Mouse (Mus musculus) midbrain, embryonic 15.5 days (tissue): ENCODE results near the gene Abhd17a. TPM values are rescaled to one million over a fixed set of nuclear protein-coding genes. Genes with fewer than 3 reads are reported as not detected.

Experiments used
- ATAC-seq: fragments of 200-750 bp; cut with Nextera tagmentation; replicated peaks from 2 replicates; pipeline ENCODE4 v1.8.0; 2017; ENCODE audit warnings: moderate TSS enrichment
- H3K27ac ChIP-seq: fragments of 300-500 bp; sonication (generic); 2 replicates; pipeline ENCODE4 v1.5.1; 2015; ENCODE audit warnings: mild to moderate bottlenecking, inconsistent platforms
- H3K27me3 ChIP-seq: fragments of 300-500 bp; sonication (generic); replicated peaks from 2 replicates; pipeline ENCODE4 v1.6.1; 2015; ENCODE audit warnings: inconsistent platforms
- H3K36me3 ChIP-seq: fragments of 300-500 bp; sonication (generic); replicated peaks from 2 replicates; pipeline ENCODE4 v1.6.1; 2015; ENCODE audit warnings: inconsistent platforms
- H3K4me1 ChIP-seq: fragments of 300-500 bp; sonication (generic); 2 replicates; pipeline ENCODE4 v1.6.1; 2015; ENCODE audit warnings: inconsistent platforms
- H3K4me2 ChIP-seq: fragments of 300-500 bp; sonication (generic); 2 replicates; pipeline ENCODE4 v1.6.1; 2015; ENCODE audit warnings: inconsistent platforms, mild to moderate bottlenecking, moderate library complexity
- H3K4me3 ChIP-seq: fragments of 300-500 bp; sonication (generic); 2 replicates; pipeline ENCODE4 v1.5.1; 2015; ENCODE audit warnings: mild to moderate bottlenecking, inconsistent platforms
- H3K9ac ChIP-seq: fragments of 300-500 bp; sonication (generic); 2 replicates; pipeline ENCODE4 v1.6.1; 2015; ENCODE audit warnings: mild to moderate bottlenecking, inconsistent platforms
- H3K9me3 ChIP-seq: fragments of 300-500 bp; sonication (generic); 2 replicates; pipeline ENCODE4 v1.6.1; 2016; ENCODE audit warnings: inconsistent platforms
- WGBS: fragments of 180-500 bp; shearing (Covaris S2); methylation state at CpG from one replicate; pipeline ENCODE4 v1.1.7; 2015; ENCODE audit warnings: mixed read lengths; 5-methylcytosine and 5-hydroxymethylcytosine counted together
- polyA plus RNA-seq: library from polyadenylated mRNA; unstranded; fragments of >200 nt; fragmentation: Nextera tagmentation; extraction: Ambion mirVana; gene quantifications from 2 replicates; pipeline ENCODE4 v1.2.1, GENCODE M21; 2015

Gene Abhd17a
- polyA plus RNA-seq, 1 experiment from 2014 or later: 126 TPM

DNA sequence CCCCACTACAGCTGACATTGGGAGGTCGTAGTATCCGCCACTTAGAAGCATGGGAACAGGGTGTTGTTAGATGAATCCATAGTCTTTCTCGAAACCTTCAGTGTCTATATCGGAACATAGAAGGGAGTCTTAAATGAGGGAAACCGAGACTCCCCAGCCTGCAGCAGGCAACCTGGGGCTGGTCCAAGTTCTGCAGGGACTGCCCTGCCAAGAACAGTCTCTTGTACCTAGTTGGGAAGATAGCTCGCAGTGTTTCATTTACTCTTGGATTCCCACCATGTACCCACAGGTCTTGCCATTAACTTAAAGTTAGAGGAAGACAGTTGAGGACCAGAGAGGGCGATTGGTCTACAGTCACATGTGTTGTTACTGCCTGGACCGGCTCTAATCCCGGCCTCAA is 30.2 kb upstream of the Abhd17a start:
- 84% methylated on average over 9 of the region's 9 CpGs for WGBS
- H3K27ac ChIP-seq: no peak overlapping the region
- H3K27me3 ChIP-seq: no peaks in the 10 kb centered on the region
- ATAC-seq: no peak
- H3K36me3 ChIP-seq: peaks cover 7% of the 10 kb centered on the region; the same call in 1 of the 2 replicates
- H3K4me3 ChIP-seq: no peak overlapping the region
- no peaks in the 10 kb centered on the region for H3K9me3 ChIP-seq
- H3K4me1 ChIP-seq: peaks cover 31% of the 10 kb centered on the region
- no peak overlapping the region for H3K9ac ChIP-seq
- no peak overlapping the region for H3K4me2 ChIP-seq

DNA sequence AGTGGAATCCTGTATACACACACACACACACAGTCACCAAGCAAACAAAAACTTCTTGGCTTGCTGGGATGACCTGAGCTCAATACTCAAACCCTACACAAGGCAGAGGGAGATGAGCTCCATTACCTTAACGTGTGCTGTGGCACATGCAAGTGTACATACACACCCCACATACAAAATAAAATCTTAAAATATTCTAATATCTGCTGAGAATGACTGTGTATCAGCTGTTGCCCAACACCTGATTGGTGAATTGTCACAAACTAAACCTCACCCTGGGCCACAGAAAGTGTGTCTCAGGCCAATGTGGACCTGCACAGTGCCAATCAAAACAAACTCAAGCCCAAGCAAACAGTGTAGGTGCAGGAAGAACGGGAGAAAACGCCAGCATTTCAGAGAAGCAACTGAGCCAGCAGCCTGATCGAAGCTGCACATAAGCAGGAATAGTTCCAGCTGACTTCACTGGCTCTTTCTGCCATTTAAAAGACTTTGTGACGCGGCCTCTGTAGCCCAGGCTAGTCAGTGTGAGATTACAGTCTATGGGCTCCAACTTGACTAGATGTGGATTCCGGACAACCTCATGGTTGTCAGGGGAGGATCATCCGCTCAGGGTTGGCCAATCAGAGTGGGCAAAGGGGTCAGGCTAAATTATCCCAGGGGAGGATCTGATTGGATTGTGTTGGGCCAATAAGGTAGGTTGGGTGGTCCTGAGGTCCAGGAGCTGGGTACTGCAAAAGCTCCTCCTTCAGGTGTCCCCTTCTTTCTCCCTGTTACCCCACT is 29.5 kb upstream of the Abhd17a start:
- Histone ChIP-seq H3K9ac (no peak overlapping the region), H3K4me3 (no peak overlapping the region), H3K9me3 (no peaks in the 10 kb centered on the region), H3K27ac (no peak overlapping the region), H3K36me3 (peaks cover 13% of the 10 kb centered on the region), H3K4me1 (peaks cover 25% of the 10 kb centered on the region), H3K27me3 (no peaks in the 10 kb centered on the region), H3K4me2 (no peak overlapping the region)
- WGBS: 37% methylated on average over 8 of the region's 8 CpGs
- no peak for ATAC-seq

DNA sequence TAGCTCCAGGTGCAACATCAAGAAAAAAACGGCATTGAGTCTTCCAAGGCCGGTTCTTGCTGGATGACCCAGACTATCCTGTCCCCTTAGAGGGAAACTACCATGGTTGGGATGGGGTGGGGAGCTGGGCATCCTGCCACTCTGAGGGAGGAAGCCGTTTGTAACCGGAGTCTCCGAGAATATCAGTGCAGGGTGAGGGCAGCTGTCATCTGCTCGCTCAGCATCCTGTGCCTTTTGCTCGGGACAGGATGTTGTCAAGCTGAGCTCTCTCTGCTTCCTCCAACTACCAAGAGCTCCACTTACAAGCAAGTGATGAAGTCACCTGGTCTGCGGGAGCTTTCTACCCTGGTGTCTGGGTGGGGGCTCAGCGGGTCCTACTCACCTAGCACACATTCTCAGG is 28.0 kb upstream of the Abhd17a start:
- Histone ChIP-seq H3K4me1 (peaks cover 10% of the 10 kb centered on the region), H3K27ac (no peak overlapping the region), H3K27me3 (no peaks in the 10 kb centered on the region), H3K9me3 (no peaks in the 10 kb centered on the region), H3K9ac (no peak overlapping the region), H3K36me3 (peaks cover 13% of the 10 kb centered on the region), H3K4me2 (no peak overlapping the region), H3K4me3 (no peak overlapping the region)
- no peak for ATAC-seq
- 80% methylated on average over 9 of the region's 9 CpGs for WGBS

DNA sequence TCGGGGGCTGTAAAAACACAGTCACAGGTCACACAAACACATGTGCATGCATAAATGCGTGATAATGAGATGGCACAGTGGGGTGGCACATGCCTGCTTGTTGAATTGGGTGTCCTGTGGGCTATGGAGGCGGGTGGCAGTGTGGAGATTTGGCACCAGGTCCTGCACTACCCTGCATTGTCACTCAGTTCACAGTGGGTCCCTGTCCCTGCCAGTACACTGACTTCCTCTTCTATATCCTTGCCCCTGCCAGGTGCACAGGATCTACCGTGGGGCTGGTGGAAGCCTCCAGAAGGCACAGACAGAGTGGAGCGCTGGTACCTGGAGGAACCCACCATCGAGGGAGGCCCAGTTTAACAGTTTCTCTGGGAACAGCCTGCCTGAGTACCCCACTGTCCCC is 24.2 kb upstream of the Abhd17a start:
- WGBS: 94% methylated on average over 6 of the region's 6 CpGs
- ATAC-seq: no peak
- H3K27ac ChIP-seq: no peak overlapping the region

DNA sequence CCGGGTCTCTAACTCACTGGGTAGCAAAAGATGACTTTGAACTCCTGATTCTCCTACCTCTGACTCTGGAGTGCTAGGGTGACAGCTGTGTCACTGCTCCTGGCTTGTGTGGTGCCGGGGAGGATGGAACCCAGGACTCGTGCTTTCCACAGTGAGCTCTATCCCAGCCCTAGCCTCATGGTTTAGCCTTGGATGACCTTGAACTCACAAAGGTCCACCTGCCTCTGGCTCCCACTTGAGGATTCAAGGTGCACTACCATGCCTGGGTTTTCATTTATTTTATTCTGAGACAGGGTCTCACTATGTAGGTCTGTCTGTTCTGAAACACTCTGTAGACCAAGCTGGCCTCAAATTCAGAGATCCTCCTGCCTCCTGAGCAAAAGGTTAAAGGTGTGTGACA is 23.7 kb upstream of the Abhd17a start:
- H3K27me3 ChIP-seq: no peaks in the 10 kb centered on the region
- H3K4me1 ChIP-seq: no peaks in the 10 kb centered on the region
- no peak overlapping the region for H3K27ac ChIP-seq
- WGBS: 90% methylated on average over 3 of the region's 3 CpGs
- no peak overlapping the region for H3K9ac ChIP-seq
- no peak overlapping the region for H3K4me2 ChIP-seq
- peaks cover 19% of the 10 kb centered on the region for H3K36me3 ChIP-seq
- ATAC-seq: no peak
- H3K4me3 ChIP-seq: no peak overlapping the region
- no peaks in the 10 kb centered on the region for H3K9me3 ChIP-seq

More for the DNA sequence above, 24.2 kb upstream of the Abhd17a start:
- H3K4me1 ChIP-seq: no peaks in the 10 kb centered on the region
- peaks cover 16% of the 10 kb centered on the region for H3K36me3 ChIP-seq
- no peak overlapping the region for H3K9ac ChIP-seq
- no peaks in the 10 kb centered on the region for H3K9me3 ChIP-seq
- H3K4me2 ChIP-seq: no peak overlapping the region
- no peak overlapping the region for H3K4me3 ChIP-seq
- H3K27me3 ChIP-seq: no peaks in the 10 kb centered on the region

DNA sequence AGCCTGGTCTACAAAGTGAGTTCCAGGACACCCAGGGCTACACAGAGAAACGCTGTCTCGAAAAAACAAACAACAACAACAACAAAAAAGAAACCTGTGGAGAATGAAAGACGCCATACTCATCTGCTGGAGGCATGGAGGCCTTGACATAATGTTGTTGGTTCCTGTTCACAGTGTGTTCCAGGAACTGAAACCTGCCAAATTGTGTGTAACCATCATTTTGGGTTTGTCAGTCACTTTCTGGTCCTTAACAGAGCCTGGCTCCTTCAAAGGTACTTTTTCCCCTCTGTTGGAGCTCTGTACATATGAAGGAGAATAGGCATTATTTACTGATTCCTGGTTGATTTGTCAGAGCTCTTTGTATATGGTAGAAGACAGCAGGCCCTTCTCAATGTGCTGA is 21.8 kb upstream of the Abhd17a start:
- no peak overlapping the region for H3K9ac ChIP-seq
- no peaks in the 10 kb centered on the region for H3K4me1 ChIP-seq
- peaks cover 24% of the 10 kb centered on the region for H3K36me3 ChIP-seq
- no peak for ATAC-seq
- no peaks in the 10 kb centered on the region for H3K27me3 ChIP-seq
- 94% methylated on average over 3 of the region's 3 CpGs for WGBS
- H3K9me3 ChIP-seq: no peaks in the 10 kb centered on the region
- no peak overlapping the region for H3K27ac ChIP-seq
- H3K4me2 ChIP-seq: no peak overlapping the region
- H3K4me3 ChIP-seq: no peak overlapping the region

DNA sequence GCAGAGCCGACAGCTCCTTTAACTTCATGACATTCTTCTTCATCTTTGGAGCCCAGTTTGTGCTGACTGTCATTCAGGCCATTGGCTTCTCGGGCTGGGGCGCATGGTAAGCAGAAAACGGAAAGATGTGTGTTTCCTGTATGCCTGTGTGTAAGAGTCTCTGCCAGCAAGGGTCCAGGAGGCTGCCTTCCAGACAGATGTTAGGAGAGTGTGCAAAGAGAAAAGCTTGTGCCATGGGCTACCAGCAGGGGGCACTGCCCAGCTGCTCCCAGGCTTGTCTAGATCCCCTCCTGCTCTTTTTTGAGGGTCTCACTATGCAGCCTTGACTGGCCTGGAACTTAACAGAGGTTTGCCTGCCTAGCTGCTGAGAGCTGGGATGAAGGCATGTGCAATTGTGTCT is 20.9 kb upstream of the Abhd17a start:
- no peaks in the 10 kb centered on the region for H3K27me3 ChIP-seq
- 81% methylated on average over 4 of the region's 4 CpGs for WGBS
- no peak overlapping the region for H3K4me2 ChIP-seq
- no peaks in the 10 kb centered on the region for H3K4me1 ChIP-seq
- peaks cover 31% of the 10 kb centered on the region for H3K36me3 ChIP-seq
- no peak overlapping the region for H3K9ac ChIP-seq
- ATAC-seq: no peak
- no peak overlapping the region for H3K27ac ChIP-seq
- no peak overlapping the region for H3K4me3 ChIP-seq
- no peaks in the 10 kb centered on the region for H3K9me3 ChIP-seq

DNA sequence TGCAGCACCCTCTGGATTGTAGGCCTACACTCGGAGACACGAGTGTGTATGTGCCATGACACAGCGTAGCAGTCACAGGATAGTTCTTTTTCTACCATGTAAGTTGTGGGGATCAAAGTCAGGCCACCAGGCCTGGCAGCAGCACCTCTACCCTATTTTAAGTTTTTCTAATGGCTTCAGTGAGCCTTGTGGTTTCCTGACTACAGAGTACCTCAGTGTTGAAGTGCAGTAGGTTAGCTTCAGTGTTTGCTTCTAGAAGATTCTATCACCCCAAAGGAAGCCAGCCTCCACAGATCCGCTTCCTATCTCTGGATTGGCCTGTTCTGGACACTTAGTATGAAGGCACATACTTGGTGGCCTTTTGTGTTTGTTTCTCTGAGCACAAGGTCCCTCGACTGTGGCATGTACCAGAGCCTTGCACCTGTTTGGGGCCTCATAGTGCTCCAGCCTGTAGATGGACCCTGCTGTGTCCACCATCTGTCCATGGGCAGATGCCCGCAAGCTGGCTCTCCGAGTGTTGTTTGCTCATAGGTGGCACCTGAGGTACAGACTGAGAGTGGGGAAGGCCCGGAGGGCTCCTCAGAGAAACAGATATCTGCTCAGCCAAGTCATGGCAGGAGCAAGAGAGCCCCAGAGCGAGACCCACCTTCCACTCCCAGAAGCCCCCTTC is 20.1 kb upstream of the Abhd17a start:
- H3K9ac ChIP-seq: no peak overlapping the region
- 92% methylated on average over 9 of the region's 9 CpGs for WGBS
- no peak overlapping the region for H3K4me3 ChIP-seq
- no peaks in the 10 kb centered on the region for H3K9me3 ChIP-seq
- H3K27me3 ChIP-seq: no peaks in the 10 kb centered on the region
- peaks cover 24% of the 10 kb centered on the region; the same call in 1 of the 2 replicates for H3K36me3 ChIP-seq
- no peaks in the 10 kb centered on the region for H3K4me1 ChIP-seq
- no peak for ATAC-seq
- no peak overlapping the region for H3K27ac ChIP-seq
- no peak overlapping the region for H3K4me2 ChIP-seq

DNA sequence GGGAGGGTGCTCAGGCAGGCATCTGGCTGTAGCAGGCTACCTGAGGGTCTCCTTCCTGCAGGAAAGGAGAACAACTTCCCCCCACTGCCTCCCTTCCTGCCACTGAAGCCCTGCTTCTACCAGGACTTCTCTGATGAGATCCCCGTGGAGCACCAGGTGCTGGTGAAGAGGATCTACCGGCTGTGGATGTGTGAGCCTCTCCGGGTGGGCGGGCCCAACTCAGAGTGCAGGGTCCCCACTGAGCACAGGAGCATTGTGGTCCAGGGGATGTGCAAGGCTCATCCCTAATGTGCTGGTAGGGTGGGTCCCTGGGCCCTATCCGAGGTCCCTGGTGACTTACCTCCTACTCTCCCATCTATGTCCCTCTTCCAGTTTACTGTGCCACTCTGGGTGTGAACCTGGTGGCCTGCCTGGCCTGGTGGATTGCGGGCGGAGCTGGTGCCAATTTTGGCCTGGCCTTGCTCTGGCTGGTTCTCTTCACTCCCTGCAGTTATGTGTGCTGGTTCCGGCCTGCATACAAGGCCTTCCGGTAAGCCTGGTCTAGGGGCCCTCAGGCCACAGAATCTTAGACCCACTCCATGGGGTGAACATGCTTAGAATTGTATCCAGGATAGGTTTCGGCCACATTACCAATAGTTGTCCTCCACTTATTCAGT is 19.3 kb upstream of the Abhd17a start:
- H3K9ac ChIP-seq: no peak overlapping the region
- ATAC-seq: no peak
- peaks cover 19% of the 10 kb centered on the region; the same call in 1 of the 2 replicates for H3K36me3 ChIP-seq

DNA sequence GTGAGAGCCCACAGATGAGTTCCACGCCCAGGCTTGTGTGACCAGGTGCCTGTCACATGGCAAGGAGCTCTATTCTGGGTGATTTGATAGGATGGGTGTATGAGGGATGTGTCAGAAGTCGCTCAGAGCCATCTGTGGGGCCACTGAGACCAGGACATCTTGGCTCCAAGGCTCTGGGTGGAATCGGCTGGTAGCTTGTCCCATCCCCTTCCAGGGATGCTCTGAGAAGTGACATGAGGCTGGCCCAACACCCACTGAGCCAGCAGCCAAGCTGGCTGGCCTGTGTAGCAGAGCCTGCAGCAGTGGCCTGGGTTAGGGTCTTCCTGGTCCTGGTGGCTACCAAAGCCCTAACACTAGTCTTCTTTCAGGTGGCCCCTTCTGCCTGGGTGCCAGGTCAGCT is 18.3 kb upstream of the Abhd17a start:
- Histone ChIP-seq H3K4me2 (no peak overlapping the region), H3K9me3 (no peaks in the 10 kb centered on the region), H3K4me1 (peaks cover 12% of the 10 kb centered on the region), H3K4me3 (no peak overlapping the region), H3K27me3 (no peaks in the 10 kb centered on the region), H3K9ac (no peak overlapping the region), H3K36me3 (peaks cover 19% of the 10 kb centered on the region; the same call in 1 of the 2 replicates), H3K27ac (no peak overlapping the region)
- no peak for ATAC-seq
- WGBS: 81% methylated on average over 3 of the region's 3 CpGs

More for the DNA sequence above, 19.3 kb upstream of the Abhd17a start:
- Histone ChIP-seq H3K9me3 (no peaks in the 10 kb centered on the region), H3K4me3 (no peak overlapping the region), H3K27me3 (no peaks in the 10 kb centered on the region), H3K4me1 (peaks cover 2% of the 10 kb centered on the region; the same call in 1 of the 2 replicates), H3K27ac (no peak overlapping the region), H3K4me2 (no peak overlapping the region)
- 93% methylated on average over 10 of the region's 10 CpGs for WGBS

DNA sequence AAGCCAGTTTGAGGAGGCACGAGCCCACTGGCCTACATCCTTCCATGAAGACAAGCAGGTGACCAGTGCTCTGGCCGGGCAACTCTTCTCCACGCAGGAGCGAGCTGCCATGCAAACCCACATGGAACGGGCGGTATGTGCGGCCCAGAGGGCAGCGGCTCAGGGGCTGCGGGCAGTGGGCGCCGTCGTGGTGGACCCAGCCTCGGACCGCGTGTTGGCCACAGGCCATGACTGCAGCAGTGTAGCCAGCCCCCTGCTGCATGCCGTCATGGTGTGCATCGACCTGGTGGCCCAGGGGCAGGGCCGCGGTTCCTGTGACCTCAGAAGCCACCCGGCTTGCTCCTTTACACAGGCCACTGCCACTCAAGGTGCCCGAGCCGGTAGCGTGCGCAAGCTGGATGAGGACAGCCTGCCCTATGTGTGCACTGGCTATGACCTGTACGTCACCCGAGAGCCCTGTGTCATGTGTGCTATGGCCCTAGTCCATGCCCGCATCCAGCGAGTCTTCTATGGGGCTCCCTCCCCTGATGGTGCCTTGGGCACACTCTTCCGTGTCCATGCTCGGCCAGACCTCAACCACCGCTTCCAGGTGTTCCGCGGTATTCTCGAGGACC is 16.7 kb upstream of the Abhd17a start:
- Histone ChIP-seq H3K36me3 (peaks cover 16% of the 10 kb centered on the region; the same call in 1 of the 2 replicates), H3K4me2 (no peak overlapping the region), H3K27ac (no peak overlapping the region), H3K9me3 (no peaks in the 10 kb centered on the region), H3K4me1 (peaks cover 19% of the 10 kb centered on the region), H3K27me3 (no peaks in the 10 kb centered on the region), H3K9ac (no peak overlapping the region), H3K4me3 (no peak overlapping the region)
- ATAC-seq: no peak
- 94% methylated on average over 34 of the region's 34 CpGs for WGBS

DNA sequence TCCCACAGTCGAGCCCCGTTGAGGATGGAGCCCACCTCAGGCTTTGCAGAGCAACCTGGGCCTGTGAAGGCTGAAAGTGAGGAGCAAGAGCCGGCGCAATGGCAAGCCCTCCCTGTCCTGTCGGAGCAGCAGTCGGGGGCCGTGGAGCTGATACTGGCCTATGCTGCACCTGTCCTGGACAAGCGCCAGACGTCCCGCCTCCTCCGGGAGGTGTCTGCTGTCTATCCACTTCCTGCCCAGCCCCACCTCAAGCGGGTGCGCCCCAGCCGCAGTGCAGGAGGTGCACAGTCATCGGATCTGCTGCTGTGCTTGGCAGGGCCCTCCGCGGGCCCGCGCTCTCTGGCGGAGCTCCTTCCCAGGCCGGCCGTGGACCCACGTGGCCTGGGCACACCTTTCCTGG is 16.2 kb upstream of the Abhd17a start:
- no peak for ATAC-seq
- H3K36me3 ChIP-seq: peaks cover 16% of the 10 kb centered on the region; the same call in 1 of the 2 replicates
- WGBS: 96% methylated on average over 23 of the region's 23 CpGs
- H3K9me3 ChIP-seq: no peaks in the 10 kb centered on the region
- no peak overlapping the region for H3K27ac ChIP-seq
- no peak overlapping the region for H3K9ac ChIP-seq
- H3K27me3 ChIP-seq: no peaks in the 10 kb centered on the region
- H3K4me2 ChIP-seq: no peak overlapping the region
- H3K4me3 ChIP-seq: no peak overlapping the region
- H3K4me1 ChIP-seq: peaks cover 19% of the 10 kb centered on the region
